Mouse (Mus musculus) heart, adult 2 months (tissue): ENCODE results near the gene Pde4d. TPM values are rescaled to one million over a fixed set of nuclear protein-coding genes. Genes with fewer than 3 reads are reported as not detected.

Experiments
- DNase-seq, 2 experiments: peaks; one replicate each; pipeline ENCODE4 v3.0.0; 2021
- H3K27ac ChIP-seq: fragments of 200-600 bp; 2 replicates; pipeline ENCODE4 v1.8.1; 2022
- H3K27me3 ChIP-seq: fragments of 200-500 bp; 2 replicates; pipeline ENCODE4 v1.6.1; 2012; ENCODE audit warnings: mild to moderate bottlenecking, low read length, inconsistent platforms, mixed read lengths; ENCODE audit not compliant: control insufficient read depth, insufficient read depth
- H3K36me3 ChIP-seq: fragments of 200-500 bp; 2 replicates; pipeline ENCODE4 v1.6.1; 2012; ENCODE audit warnings: low read length, inconsistent platforms; ENCODE audit not compliant: control insufficient read depth, insufficient read depth
- H3K4me1 ChIP-seq: fragments of 200-500 bp; 2 replicates; pipeline ENCODE4 v1.6.1; 2011; ENCODE audit warnings: low read length; ENCODE audit not compliant: control insufficient read depth, insufficient read depth
- H3K4me3 ChIP-seq: fragments of 200-600 bp; 2 replicates; pipeline ENCODE4 v1.8.1; 2022
- H3K79me2 ChIP-seq: fragments of 200-500 bp; replicated peaks from 2 replicates; pipeline ENCODE4 v1.6.1; 2012; ENCODE audit warnings: mild to moderate bottlenecking, inconsistent platforms, low read length, moderate library complexity, mixed read lengths; ENCODE audit not compliant: control insufficient read depth, insufficient read depth
- H3K9ac ChIP-seq: fragments of 200-500 bp; 2 replicates; pipeline ENCODE4 v1.6.1; 2012; ENCODE audit warnings: low read depth, mild to moderate bottlenecking, control low read depth, inconsistent platforms, low read length, mixed read lengths
- CTCF ChIP-seq: fragments of 200-600 bp; IDR thresholded peaks from 2 replicates; pipeline ENCODE4 v1.8.1; 2022; ENCODE audit warnings: antibody characterized with exemption, mild to moderate bottlenecking, moderate library complexity
- EP300 ChIP-seq: fragments of 200-500 bp; IDR thresholded peaks from 2 replicates; pipeline ENCODE4 v1.6.1; 2011; ENCODE audit warnings: low read depth, low read length, control low read depth; ENCODE audit not compliant: insufficient read depth
- POLR2A ChIP-seq: fragments of 200-500 bp; IDR thresholded peaks from 2 replicates; pipeline ENCODE4 v1.6.1; 2011; ENCODE audit warnings: mild to moderate bottlenecking, low read depth, low read length, control low read depth; ENCODE audit not compliant: insufficient read depth
- WGBS: fragments of 180-500 bp; shearing (Covaris S2); methylation state at CpG from one replicate; pipeline ENCODE4 v1.1.7; 2018; 5-methylcytosine and 5-hydroxymethylcytosine counted together
- intact Hi-C: fragments of 180-260 bp; cut with DNase I; formaldehyde crosslinking; loops from one replicate; pipeline ENCODE4 v1.15.1; 2025
- polyA plus RNA-seq: library from polyadenylated mRNA; depleted of rRNA; stranded (reverse); fragments of >200 nt; gene quantifications from 2 replicates; pipeline ENCODE4 v1.2.3, GENCODE M21; 2012
- total RNA-seq, 2 experiments: library from RNA; stranded (reverse); gene quantifications; 2 replicates each; pipeline ENCODE4 v1.2.3; 2021

Gene Pde4d
- total and polyA plus RNA-seq, 3 experiments: 11.5 to 40.1 (median 38.1) TPM

DNA sequence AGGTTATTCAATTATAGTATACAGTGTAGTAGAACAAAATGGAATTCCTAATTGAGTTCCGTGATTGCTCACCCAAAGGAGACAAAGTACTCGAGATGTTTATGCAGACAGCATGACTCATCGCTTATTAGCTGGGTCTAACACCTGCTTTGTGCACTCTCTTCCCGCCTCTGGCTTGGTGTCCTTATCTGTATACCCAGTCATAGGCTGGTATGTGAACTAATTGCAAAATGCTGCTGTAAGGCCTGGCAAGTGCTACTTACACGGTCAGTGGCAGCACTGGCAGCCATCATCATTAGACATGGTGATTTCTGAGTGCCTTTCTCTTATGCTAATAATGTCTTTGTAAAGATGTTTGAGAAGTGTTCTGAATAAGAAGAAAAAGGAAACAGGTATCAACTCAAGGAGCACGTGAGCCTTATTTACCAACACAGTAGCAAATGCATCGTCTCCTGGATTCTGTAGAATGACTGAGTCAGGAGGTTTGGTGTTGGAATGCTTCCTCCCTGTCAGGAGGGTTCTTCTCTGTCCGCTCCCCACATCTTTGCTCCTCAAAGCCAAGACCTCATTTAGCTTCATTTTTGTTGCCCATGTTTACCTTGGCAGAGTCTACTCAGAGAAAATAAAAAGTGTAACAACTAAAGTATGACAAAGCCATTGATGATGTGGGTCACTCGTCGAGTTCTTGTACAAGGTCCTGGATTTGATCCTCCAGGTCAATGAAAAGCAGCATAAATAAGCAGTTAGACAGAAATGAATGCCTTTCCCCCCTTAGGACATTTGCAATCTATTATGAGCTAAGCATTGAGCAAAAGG is 1202.2 kb downstream of the Pde4d start:
- no peak for DNase-seq
- no peaks in the 10 kb centered on the region for H3K27me3 ChIP-seq
- H3K36me3 ChIP-seq: no peaks in the 10 kb centered on the region
- H3K79me2 ChIP-seq: no peaks in the 10 kb centered on the region
- no peak overlapping the region for H3K4me3 ChIP-seq
- intact Hi-C loops: no loop called here
- H3K27ac ChIP-seq: no peak overlapping the region
- no peak overlapping the region for H3K9ac ChIP-seq
- WGBS: 65% methylated on average over 10 of the region's 10 CpGs
- peaks cover 3% of the 10 kb centered on the region for H3K4me1 ChIP-seq
- TF ChIP-seq CTCF: no peak
- no peak for TF ChIP-seq EP300
- no peak for TF ChIP-seq POLR2A

GRCm38 (mm10) chr13:109652631-109653030 is 1202.9 kb downstream of the Pde4d start:
- Histone ChIP-seq H3K27ac (no peak overlapping the region), H3K36me3 (no peaks in the 10 kb centered on the region), H3K27me3 (no peaks in the 10 kb centered on the region), H3K4me1 (peaks cover 3% of the 10 kb centered on the region), H3K4me3 (no peak overlapping the region), H3K9ac (no peak overlapping the region), H3K79me2 (no peaks in the 10 kb centered on the region)
- 56% methylated on average over 7 of the region's 7 CpGs for WGBS
- TF ChIP-seq CTCF: no peak
- TF ChIP-seq EP300: no peak
- TF ChIP-seq POLR2A: no peak
- intact Hi-C loops: no loop called here
- peak in 1 of 2 experiments; percentile 15 for DNase-seq

DNA sequence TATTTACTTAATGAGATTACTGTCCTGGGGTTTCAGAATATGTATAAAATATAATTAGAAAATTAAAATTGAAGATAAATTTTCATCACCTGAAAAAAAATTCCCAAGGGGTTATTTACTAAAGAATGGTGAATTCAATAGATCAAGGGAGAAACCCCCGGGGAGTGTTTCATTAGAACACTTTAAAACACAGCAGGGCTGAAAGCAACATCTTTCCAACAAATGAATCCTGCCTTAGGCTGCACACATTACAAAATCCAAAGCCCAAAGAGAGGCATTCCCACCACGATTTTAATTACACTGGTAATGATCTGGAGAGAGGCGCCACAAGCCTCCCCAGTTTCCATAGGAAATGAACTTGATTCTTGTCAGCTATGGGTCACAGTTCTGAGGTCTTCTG is 1205.6 kb downstream of the Pde4d start:
- intact Hi-C loops: no loop called here
- 78% methylated on average over 3 of the region's 3 CpGs for WGBS
- Histone ChIP-seq H3K4me3 (no peak overlapping the region), H3K36me3 (no peaks in the 10 kb centered on the region), H3K79me2 (no peaks in the 10 kb centered on the region), H3K4me1 (peaks cover 3% of the 10 kb centered on the region), H3K27me3 (no peaks in the 10 kb centered on the region), H3K27ac (no peak overlapping the region), H3K9ac (no peak overlapping the region)
- DNase-seq: no peak
- TF ChIP-seq CTCF (no peak), POLR2A (no peak), EP300 (no peak)

GRCm38 (mm10) chr13:109659103-109659502 is 1209.4 kb downstream of the Pde4d start:
- no peak for TF ChIP-seq CTCF
- TF ChIP-seq EP300: no peak
- no peak for TF ChIP-seq POLR2A
- Histone ChIP-seq H3K27ac (no peak overlapping the region), H3K27me3 (no peaks in the 10 kb centered on the region), H3K79me2 (no peaks in the 10 kb centered on the region), H3K4me3 (no peak overlapping the region), H3K36me3 (no peaks in the 10 kb centered on the region), H3K9ac (no peak overlapping the region), H3K4me1 (no peaks in the 10 kb centered on the region; the same call in none of the 2 replicates)
- intact Hi-C loops: no loop called here
- 41% methylated on average over 6 of the region's 6 CpGs for WGBS
- no peak for DNase-seq

- intact Hi-C loops: no loop called here
- Histone ChIP-seq H3K4me1 (peaks cover 6% of the 10 kb centered on the region), H3K9ac (no peak overlapping the region), H3K27me3 (no peaks in the 10 kb centered on the region), H3K36me3 (no peaks in the 10 kb centered on the region; the same call in 1 of the 2 replicates), H3K79me2 (no peaks in the 10 kb centered on the region), H3K27ac (no peak overlapping the region), H3K4me3 (no peak overlapping the region)
- DNase-seq: no peak
- 81% methylated on average over 3 of the region's 3 CpGs for WGBS
- TF ChIP-seq CTCF (no peak), EP300 (no peak), POLR2A (no peak)
Measured at GRCm38 (mm10) chr13:109661345-109661744, 1211.6 kb downstream of the Pde4d start.

GRCm38 (mm10) chr13:109662099-109662498 is 1212.4 kb downstream of the Pde4d start:
- 57% methylated on average over 5 of the region's 5 CpGs for WGBS
- no peaks in the 10 kb centered on the region for H3K79me2 ChIP-seq
- no peaks in the 10 kb centered on the region; the same call in 1 of the 2 replicates for H3K36me3 ChIP-seq
- TF ChIP-seq EP300 (no peak), POLR2A (no peak), CTCF (no peak)
- intact Hi-C loops: no loop called here
- H3K27ac ChIP-seq: no peak overlapping the region
- H3K4me1 ChIP-seq: peaks cover 6% of the 10 kb centered on the region
- no peaks in the 10 kb centered on the region for H3K27me3 ChIP-seq
- no peak overlapping the region for H3K4me3 ChIP-seq
- no peak overlapping the region for H3K9ac ChIP-seq
- no peak for DNase-seq
